Mouse (Mus musculus): ENCODE results near the gene Rock2. TPM values are rescaled to one million over a fixed set of nuclear protein-coding genes. Genes with fewer than 3 reads are reported as not detected.

The Rock2 gene
- total RNA-seq, 2 experiments from 2014 or later = 77.4 to 84.9 TPM

GRCm38 (mm10) chr12:16896073-16896789, 1.5 kb downstream of the Rock2 start:
- intact Hi-C loops (cut with DNase I) = loop anchor here (5.0 to 10.0 kb wide), 2 partner anchors 36 to 311 kb away; no protein-coding TSS in a partner anchor
- peak in 1 of 2 experiments; percentile 48 for DNase-seq

DNA sequence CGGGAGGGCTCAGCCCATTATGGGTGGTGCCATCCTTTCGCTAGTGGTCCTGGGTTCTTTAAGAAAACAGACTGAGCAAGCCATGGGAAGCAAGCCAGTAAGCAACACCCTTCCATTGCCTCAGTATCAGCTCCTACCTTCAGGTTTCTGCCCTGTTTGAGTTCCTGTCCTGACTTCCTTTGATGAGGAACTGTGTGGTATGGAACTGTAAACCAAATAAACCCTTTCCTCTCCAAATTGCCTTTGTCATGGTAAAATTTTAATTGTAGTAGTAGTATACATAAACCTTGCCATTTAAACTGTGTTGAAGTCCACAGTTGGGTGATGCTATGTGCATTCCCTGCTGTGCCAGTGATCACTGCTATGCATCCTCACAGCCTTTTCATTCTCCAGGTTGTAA, 2.5 kb downstream of the Rock2 start:
- intact Hi-C loops (cut with DNase I) = loop anchor here (5.0 to 10.0 kb wide), 2 partner anchors 35 to 312 kb away; no protein-coding TSS in a partner anchor

GRCm38 (mm10) chr12:16898221-16898620, 3.5 kb downstream of the Rock2 start:
- no peak for DNase-seq
- intact Hi-C loops (cut with DNase I) = loop anchor here (5.0 to 10.0 kb wide), 2 partner anchors 34 to 313 kb away; no protein-coding TSS in a partner anchor

More for the DNA sequence above, 2.5 kb downstream of the Rock2 start:
- no peak for DNase-seq

DNA sequence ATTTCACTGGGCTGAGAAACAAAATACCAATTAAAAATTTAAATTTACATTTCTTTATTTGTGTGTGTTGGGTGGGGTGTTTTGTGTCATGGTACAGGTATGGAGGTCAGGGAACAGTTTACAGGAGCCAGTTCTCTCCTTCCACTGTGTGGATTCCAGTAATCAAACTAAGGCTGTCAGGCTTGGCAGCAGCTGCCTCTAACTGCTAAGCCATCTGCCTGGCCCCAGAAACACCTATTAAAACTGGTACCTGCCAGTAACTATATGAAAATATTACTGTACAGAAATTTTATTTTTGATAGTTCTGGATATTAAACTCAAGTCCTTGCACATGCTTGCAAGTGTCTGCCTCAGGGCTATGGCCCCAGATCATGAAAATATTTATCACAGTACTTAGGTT, 4.1 kb downstream of the Rock2 start:
- intact Hi-C loops (cut with DNase I) = loop anchor here (5.0 to 10.0 kb wide), 2 partner anchors 34 to 314 kb away; no protein-coding TSS in a partner anchor
- DNase-seq = no peak

DNA sequence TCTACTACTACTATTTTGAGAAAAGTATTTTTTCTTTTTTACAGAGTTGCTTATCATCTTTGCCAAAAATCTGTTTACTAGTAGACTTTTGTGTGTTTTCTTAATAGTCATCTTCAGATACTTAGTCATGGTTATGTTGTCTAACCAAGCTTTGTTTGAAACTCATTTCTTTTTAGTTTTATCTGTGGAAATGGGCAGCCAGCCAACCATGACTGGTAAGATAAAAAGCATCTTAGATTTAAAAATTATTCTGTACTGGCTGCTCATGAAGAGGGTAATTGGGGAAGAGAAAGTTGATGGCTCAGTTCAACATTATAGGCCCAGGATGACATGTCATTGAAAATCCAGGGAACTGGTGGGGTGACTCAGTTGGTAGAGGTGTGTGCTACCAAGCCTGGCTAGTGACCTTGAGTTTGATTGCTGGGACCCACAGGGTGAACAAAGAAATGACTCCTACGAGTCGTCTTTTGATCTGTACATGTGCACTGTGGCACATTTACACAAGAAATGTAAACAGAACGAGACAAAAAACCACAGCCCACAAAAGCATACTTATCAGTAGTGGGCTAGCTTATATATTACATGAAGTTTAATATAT, 6.0 kb downstream of the Rock2 start:
- no peak for DNase-seq
- intact Hi-C loops (cut with DNase I) = no loop called here

DNA sequence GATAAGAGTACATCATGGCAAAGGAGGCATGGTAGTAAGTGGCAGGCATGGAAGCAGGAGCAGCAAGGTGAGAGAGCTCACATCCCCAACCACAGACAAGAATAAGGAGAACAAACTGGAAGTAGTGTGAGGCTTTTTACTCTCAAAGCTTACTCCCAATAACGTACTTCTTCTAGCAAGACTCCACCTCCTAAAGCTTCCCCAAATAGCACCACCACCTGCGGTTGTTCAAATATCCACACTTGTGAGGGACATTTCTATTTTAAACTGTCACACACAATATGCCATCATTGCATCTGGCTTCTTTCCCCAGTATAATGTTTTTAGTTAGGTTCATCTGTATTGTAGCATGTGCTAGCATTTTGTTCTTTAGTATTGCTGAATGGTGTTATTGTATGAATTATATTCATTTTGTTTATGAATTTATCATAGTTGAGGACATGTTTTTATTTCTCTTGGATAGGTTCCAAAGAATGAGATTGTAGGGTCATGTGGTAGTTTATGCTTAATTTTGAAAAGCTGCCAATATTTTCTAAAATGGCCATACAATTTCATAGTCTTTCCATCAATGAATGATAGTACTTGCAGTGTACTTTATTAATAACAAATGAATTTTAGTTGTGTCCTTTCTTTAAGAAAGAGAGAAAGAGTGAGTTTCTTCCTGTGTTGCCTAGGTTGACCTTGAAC, 9.4 kb downstream of the Rock2 start:
- DNase-seq = no peak
- intact Hi-C loops (cut with DNase I) = no loop called here

- intact Hi-C loops (cut with DNase I) = no loop called here
- no peak for DNase-seq
Measured at GRCm38 (mm10) chr12:16907282-16907846, 12.7 kb downstream of the Rock2 start.

GRCm38 (mm10) chr12:16907953-16908648, 13.4 kb downstream of the Rock2 start:
- intact Hi-C loops (cut with DNase I) = no loop called here
- DNase-seq = no peak

DNA sequence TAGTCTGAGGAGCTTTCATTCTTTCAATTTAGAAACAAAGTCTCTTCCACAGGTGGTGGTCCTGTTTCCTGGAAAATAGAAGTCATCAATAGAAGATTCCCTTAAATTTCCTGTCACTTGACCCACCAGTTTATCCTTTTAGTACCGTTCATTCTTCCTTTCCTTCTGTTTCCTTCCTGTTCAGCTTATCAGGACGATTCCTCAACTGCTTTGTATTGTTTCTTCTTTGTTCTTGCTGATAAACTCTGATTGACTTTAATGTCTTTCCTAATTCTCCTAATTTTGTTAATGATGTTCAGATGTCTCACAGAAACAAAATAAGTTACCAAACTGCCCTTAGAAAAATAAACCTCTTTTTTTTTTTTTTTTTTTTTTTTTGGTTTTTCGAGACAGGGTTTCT, 16.8 kb downstream of the Rock2 start:
- intact Hi-C loops (cut with DNase I) = no loop called here
- DNase-seq = no peak

DNA sequence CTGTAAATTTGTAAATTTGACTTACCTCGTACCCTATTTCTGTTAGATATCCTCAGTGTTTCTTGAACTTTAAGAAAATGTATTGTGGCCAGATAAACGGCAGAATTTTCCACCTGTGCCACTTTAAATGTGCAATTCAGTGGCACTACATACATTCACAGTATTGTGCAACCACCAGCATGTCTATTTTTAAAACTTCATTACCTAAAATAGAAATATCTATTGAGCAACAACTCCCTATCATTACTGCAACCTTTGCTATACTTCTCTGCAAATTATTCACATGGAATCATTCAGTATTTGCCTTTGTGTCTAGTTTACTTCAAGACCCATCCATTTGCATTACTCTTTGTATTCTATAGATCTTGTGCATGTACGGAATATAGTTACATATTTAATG, 17.9 kb downstream of the Rock2 start:
- no peak for DNase-seq
- intact Hi-C loops (cut with DNase I) = no loop called here

DNA sequence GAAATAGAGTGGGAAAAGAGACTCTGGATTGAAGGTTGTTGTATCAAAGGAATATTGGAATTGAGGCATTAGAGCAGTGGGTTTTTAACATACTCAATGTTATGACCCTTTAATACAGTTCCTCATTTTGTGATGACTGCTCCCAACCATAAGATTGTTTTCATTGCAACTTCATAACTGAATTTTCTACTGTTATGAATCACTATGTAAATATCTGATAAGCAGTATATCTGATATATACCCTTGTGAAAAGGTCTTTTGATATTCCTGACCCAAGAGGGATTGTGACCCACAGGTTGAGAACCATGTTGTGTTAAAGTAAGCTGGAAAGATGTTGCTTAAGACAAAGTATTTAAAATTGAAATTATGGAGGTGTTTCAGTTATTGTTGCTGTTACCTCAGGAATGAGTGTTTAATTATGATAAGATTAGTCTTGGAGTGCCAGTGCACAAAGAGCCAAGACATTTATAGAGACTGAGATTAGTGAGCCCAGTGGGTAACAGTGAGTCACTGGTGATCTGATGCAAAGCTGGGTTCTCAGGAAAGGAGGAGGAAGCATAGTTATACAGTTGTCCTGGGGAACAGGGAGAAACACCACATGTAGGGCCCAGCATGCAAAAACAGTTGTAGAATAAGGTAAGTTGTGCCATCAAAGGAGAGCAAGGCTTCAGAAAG, 25.6 kb downstream of the Rock2 start:
- intact Hi-C loops (cut with DNase I) = no loop called here
- no peak for DNase-seq

- DNase-seq = no peak
- intact Hi-C loops (cut with DNase I) = no loop called here
Measured at GRCm38 (mm10) chr12:16927889-16928288, 33.2 kb downstream of the Rock2 start.

DNA sequence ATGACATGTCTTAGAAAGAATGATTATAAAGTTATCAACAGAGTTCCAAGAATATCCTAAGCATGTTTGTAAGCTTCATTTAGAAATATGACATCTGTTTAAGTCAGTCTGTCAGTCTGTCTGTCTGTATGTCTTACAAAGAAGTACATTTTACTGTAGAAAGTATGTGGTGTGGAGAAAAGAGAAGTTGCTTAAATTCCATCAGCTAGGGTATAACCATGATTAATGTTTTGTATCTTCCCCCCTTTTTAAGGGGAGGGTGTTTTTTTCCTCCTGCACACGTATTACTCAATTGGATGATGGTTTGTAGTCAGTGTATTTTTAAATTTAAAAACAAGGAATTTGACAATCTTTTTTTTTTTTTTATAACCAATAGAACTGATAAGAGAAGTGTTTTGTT, 39.7 kb downstream of the Rock2 start:
- DNase-seq = no peak
- intact Hi-C loops (cut with DNase I) = loop anchor here (5.0 kb wide), 1 partner anchor 37 kb away; no protein-coding TSS in a partner anchor

DNA sequence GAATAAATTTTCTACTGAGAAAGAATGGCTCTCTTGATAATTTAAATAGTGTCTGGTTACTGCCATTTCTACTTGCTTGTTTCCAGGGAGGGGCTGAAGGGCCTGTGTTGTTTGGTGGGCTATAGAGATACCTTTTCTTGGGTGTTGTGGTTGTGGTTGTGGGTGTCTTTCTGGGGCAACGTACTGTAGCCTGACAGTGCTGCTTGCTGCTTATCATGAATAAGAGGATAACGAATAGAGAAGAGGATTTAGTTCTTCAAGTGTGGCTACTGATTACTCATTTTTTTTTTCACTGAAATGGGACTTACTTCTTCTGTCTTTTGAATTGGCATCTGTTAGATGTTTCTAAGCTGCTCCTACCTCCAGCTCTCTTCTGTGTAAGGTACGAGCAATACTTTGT, 47.3 kb downstream of the Rock2 start:
- intact Hi-C loops (cut with DNase I) = no loop called here
- DNase-seq = no peak

DNA sequence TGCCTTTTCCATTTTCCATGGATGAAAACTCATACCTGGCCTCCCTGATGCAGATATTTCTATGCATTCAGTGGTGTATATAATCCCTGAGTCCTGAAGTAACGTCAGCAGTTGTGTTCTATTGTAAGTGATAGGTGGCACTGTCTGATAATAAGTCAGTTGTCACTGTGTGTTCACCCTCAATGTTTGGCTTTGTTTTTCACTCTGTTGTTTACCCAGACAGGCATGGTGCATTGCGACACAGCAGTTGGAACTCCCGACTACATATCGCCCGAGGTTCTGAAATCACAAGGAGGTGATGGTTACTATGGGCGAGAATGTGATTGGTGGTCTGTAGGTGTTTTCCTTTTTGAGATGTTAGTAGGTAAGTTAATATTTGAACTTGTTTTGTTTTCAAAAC, 53.5 kb downstream of the Rock2 start:
- intact Hi-C loops (cut with DNase I) = no loop called here
- DNase-seq = no peak

DNA sequence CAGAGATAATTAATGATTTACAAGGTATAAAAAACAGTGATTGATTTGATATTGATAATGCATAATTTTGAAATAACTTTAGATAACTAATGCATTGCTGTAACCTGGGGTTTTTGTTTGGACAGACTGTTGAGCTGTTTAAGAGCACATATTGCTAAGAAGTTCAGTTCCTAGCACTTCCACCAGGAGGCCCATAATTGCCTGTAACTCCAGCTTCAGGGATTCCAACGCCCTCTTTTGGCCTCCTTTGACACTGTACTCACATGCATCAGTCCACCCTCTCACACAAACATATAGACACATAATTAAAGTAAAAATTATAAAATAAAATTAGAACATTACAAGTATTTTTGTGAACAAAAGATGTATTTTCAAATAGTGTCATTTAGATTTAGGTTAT, 64.2 kb downstream of the Rock2 start:
- DNase-seq = peak in 1 of 2 experiments; percentile 8
- intact Hi-C loops (cut with DNase I) = loop anchor here (5.0 kb wide), 1 partner anchor 132 kb away; no protein-coding TSS in a partner anchor

GRCm38 (mm10) chr12:16963354-16963753, 68.7 kb downstream of the Rock2 start:
- intact Hi-C loops (cut with DNase I) = no loop called here
- no peak for DNase-seq

GRCm38 (mm10) chr12:16966811-16967210, 72.1 kb downstream of the Rock2 start:
- intact Hi-C loops (cut with DNase I) = no loop called here
- no peak for DNase-seq

- no peak for DNase-seq
- intact Hi-C loops (cut with DNase I) = no loop called here
Measured at GRCm38 (mm10) chr12:16977120-16977519, 82.4 kb downstream of the Rock2 start.

- intact Hi-C loops (cut with DNase I) = no loop called here
- no peak for DNase-seq
Measured at GRCm38 (mm10) chr12:16985778-16986177, 91.1 kb downstream of the Rock2 start.
